Mouse (Mus musculus): ENCODE measurements at regions not wholly inside any gene's neighbourhood (a gene's known extent, or its start where the extent isn't known, plus 50 kb on each side); places are given as distances from the start of the nearest gene placed in this dataset.
A peak's percentile ranks its signal among the peaks of the same experiment; 100 is the strongest.
"Not testable (repeated sequence)": the region's sequence is repeated elsewhere in the genome, so short reads cannot be mapped to it uniquely, and the experiment has no call there.

DNA sequence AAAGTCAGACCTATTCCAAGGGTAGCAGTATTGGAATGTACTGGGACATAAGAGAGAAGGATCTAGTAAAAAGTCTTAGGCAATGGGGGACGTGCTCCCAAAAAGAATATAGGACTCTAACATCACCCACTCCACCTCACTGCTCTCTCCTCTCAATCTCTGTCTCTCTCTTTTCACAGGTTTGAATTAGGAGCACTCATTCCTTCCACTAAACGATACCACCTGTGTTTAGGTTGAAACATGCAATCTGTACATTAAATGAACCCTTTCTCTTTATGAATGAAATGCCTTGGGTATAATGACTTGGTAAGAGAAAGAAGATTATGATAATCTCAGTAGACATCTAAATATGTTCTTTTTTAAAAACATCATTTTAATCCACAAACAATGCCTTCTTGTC is 129.4 kb downstream of the Zpld1 start:
- no peak for DNase-seq

DNA sequence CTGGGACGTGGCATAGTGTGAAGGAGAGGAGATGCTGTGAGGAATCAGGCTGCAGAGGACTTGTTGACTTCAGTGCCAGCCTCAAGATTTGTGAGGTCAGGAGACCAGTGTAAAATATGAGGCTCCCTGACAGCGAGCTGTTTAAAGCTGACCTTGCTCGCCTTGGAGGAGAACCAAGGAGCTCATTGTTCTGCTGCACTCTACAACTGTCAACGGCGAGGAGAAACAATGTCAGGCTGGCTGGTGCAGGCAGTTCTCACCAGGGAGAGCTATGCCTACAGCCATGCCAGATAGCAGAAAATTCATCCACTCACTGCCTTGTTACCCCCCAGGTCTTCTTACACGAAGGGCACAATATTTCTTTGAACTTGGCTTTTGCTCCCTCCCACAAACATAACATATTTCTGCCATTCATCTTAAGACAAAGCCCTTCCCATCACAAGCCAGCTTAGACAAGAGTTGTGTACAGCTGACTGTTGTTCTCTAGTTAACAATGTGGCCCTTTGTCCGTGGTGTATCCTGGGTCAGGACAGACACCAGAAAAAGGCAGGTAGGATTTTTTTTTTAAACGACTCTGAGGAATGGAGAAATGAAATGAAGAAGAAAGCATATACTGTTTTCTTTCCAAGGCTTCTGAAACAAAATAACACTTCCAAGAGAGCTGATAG is 131.5 kb downstream of the Zpld1 start:
- DNase-seq: no peak

DNA sequence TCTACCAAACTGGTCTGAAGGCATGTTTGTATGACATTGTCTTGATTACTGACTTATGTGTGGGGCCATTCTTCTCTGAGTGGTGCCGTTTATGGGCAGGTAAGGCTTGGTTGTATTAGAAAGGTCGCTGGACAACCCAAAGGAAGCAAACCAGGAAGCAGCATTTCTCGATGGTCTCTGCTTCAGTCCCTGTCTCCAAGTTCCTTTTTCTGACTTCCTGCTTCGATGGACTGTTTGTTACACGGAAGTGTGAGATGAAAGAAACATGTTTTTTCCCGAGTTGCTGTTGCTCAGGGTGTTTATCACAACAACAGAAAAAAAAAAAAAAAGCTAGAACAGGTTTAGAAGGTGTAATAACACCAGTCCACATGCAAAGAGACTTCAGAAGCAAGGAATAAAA is 134.9 kb downstream of the Zpld1 start:
- DNase-seq: no peak

DNA sequence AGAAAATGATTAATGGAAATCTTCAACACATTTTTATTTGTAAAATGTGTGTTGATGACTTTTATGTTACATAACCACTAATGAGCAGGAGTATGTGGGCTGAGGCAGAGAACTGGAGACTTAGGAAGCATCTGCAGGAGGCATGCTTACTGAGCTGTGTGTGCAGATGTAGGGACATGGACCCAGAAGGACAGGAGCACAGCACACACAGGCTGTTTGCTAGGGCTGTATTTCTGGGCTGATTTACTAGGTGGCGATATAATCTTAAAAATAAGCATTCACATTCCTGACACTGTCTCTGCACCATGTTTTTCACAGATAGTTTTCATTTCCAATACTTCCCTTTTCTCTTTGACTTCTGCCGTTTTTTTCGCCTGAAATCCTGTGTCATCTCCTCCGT is 146.1 kb downstream of the Zpld1 start:
- DNase-seq: peak; percentile 31

DNA sequence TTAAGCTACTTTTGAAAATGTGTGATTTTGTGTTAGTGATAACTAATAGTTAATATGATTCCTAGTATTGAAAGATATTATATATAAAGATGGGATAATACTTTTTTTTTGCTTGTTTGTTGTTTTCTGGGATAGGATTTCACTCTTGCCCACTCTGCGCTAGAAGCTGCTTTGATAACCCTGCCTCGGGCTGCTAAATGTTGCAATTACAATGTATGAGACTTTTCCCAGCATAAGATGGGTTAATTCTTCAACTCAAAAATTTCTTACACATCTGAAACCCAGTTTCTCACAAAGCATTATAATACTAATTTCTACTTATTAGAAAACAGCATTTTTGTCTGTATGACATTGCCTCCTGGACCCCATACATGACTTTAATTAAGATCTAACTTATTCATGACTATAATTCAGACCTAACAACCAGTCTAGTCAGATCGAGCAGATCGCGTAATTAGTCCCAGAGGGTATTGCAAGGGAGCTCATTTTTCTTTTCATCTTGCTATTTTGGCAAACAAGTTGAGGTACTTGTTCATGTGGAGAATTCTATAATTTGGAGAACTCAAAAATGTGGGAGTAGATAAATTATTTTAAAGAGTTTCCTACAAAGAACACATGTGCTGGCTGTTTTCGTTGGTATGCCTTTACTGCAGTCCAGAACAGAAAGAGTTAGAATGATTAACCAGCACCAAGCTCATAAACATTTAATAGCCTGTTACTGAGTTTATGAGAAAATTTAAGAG is 155.2 kb downstream of the Zpld1 start:
- DNase-seq: no peak

DNA sequence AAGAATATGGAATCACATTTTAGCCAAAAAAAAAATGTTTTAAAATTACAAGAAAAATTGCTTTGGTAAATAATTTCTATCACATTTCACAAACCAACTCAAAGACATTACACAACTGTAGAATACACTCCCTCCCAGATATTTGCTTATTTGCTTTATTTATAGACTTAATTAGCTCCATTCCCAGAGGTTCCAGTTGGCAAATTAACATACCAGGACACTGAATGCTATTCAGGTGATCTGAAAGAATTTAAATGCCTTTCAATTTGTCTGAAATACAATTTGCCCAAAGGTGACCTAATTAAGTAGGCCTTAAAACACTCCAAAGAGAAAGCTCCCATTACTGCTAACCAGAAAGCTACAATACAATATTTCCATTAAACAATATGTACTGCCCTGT is 162.8 kb downstream of the Zpld1 start:
- DNase-seq: no peak

DNA sequence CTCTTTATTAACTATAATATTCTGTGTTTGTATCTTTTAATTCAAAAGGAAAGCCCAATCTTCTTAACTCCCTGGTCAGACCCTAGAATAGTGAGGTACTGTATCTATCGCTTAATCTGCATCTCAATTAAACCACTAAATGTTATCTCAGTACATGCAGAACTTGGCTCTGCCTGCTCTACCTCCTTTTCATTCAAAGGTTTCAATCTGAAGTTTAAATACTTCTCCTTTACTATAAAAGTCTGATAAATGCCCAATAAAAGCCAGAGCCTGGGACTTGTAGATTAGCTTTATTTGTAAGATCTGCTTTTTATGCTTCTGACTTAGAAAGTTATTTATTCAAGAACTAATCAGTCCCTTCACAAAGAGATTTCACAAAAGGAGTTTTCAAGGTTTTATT is 200.1 kb downstream of the Zpld1 start:
- DNase-seq: no peak

DNA sequence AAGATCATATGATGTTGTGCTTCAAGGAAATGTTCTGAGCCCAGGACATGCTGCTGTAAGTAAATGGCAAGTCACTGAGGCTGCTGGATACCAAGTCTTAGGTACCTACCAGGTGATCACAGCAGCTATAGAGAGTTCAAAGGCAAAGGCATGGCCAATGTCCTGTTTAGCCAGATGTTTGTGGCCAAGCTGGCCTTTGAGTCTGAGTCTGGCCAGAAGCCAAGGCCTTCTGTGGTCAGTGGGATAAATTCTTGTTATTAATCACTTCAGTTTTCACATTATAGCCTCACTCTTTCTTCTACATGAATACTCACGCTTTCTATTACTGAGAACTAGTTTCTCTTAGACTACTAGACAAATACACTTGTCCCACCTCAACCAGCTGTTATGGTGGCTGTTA is 210.3 kb downstream of the Zpld1 start:
- DNase-seq: no peak

DNA sequence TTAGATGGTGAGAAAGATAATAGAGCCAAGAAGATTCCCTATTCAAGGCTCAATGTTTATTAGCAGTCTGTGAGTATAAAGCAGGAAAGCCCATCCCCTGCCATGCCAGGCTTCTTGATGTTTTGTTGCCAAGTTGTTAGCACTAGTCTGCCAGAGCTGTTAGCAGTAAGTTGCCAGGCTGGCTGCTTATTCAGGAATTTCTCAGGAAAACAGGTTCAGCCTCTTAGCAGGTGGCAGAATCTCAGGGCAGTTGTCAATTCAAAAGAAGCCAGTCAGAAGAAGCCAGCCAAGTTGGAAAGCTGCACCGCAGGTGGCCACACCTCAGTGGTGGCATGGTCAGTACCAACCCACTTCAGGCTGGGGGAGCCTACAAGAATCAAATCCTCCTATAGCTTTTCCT is 221.6 kb downstream of the Zpld1 start:
- no peak for DNase-seq

DNA sequence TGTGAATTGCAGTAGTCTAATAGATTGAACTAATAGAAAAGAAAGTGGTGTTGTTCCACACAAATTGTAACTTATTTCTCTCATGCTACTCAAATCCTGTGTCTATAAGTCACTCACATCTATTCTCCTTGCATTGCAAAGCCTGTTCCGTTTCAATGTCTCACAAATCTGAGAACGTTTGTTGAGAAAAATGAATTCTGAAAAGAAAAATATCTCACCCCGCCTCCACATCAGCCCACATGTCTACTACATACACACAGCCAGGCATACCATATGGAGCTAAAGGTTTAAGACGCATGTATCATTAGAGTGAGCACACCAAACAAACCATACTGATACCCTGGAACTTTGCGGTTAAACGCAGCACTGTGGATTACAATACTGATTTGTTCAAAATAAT is 258.0 kb downstream of the Zpld1 start:
- no peak for DNase-seq

DNA sequence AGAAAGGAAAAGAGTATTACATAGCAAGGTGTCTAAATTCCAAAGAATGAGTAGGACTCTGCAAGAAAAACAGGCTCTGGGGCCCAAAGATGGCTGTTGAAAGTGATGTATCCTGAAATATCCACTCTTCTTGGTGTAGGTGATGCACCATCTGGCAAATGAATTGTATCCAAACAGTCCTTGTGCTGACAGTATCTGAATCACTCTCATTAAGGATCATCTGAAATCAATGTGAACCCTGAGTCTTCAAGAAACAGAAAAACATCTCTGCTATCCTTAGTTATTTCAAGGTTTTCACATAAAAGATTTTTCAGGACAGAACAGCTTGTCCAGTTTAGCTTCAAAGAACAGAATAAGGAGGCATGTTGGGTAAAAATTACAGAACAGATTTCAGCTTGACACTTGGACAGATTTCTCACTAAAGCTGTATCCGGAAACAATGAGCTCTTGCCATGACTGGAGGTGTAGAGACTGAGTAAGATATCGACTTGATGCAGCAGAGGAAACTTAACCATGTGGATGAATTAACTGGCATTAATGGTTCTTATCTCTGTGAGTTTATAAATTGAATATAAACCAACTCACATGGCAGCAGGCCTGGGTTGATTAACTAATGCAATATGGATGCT is 296.0 kb downstream of the Zpld1 start:
- DNase-seq: no peak

DNA sequence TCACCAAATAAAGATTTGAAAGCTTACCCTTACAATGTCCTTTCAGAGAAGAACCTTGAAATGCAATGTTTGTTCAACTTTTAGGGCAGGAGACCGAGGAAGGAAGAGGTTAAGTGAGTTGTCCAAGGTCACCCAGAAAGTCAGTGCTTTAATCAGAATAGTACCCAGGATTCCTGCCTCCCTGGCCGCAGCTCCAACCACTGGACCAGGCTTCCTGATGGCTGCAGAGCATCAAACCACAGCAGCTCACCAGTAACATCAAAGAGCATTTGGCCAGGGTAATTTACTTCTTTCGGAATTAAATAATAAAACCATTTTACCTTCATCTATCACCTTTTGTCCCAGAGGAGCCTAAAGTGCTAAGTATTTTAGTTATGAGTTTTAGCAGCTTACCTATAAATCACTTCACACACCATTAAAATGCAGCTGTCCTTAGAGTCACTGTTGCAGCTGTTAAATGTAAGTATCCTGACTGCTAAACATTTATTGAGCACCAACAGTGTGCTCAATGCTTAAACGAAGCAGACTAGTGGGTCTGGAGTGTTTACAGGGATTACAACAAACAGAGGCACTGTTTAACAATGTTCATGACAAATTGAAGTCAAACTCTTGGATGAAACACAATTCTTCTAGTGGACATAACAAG is 306.1 kb downstream of the Zpld1 start:
- no peak for DNase-seq

DNA sequence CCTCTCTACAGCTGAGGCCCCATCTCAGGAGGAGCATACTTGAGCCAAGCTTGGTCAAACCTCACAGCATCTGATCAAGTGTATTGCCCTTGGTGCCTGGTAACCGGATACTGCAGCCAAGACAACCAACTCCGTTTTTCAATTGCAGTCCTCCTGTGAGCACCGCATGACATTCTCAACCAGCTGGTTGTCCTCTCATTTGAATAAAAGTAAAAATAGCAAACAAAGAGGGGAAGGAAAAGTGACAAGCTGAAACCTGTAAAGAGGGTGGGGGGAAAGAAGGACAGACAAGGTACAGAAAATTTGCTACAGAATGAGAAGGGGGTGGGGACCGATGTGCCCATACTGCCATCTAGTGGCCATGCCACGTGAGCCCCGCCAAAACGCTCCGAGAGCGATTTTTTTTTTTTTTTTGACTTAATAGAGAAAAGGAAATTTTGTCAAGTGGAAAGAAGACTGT is 314.0 kb downstream of the Zpld1 start:
- DNase-seq: peak; percentile 22

DNA sequence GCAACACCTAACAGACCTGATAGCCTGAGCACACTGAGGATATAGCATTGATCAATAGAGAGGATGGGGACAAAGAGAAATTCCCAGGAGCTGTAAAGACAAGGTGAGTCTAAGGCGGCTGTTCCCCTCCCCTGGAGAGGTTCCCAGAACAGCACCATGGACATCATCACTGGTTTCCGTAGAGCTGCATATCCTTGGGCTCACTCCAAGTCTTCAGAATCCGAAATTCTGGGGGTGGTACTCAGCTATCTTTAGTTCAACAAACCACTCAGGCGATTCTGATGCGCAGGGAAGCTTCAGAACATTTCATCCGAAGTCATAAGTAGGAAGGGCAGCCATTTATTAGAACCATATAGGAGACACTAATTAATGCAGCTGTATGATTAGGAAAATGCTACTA is 327.4 kb downstream of the Zpld1 start:
- DNase-seq: no peak

DNA sequence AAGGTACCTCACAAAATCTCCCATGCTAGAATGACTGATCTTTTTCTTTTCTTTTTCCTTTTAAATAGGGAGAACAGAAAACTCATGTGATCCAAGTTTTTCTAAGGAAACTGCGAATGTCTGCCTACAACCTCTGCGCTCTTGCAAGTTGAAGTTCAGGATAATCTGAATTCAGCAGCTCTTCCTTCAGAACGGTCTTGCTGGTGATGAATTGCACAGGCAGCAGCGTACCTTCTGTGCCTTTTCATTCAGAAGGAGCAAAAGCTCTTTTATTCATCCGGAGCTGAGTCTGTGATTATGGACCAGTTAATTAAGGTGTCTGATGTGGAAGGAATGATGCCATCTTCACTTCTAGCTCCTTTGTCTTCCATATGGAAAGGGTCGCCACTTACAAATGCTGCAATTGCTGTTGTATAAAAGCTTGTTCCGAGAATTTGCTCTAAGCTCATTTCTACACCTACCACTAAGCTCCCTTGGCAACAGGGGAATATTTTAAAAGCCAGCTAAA is 353.9 kb downstream of the Zpld1 start:
- no peak for DNase-seq

DNA sequence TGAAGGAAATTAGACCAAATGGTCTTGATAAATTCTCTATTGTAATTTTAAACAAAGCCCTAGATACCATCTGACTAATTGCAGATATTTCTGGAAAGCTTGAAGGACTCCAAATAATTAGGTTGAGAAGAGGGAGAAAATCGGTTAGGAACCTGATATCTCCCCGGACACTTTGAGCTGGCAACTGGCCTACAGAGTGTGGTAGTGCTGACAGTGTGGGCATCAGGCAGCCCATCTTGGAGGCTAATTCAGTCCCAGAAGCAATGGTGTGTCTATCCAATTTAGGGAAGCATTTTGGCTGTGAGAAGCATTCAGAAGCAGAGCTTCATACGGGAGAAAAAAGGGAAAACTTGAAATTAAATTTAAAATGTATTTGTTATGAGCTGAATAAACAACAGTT is 369.5 kb downstream of the Zpld1 start:
- DNase-seq: no peak

DNA sequence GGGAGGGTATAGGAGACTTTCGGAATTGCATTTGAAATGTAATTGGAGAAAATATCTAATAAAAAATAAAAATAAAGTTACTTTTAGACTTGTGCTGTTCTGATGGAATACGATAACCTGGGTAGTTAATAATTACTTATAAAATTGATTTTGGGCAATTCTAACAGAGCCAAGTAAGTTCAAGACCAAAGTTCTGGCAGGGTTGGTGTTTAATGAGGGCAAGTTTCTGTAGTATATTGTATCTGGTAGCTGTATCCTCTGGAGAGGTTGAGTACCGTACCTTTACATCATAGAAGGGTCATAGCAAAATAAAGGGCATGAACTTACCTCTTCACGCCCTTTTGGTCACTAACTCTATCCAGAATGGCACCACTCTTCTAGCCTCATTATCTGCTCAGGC is 394.9 kb downstream of the Zpld1 start:
- no peak for DNase-seq

DNA sequence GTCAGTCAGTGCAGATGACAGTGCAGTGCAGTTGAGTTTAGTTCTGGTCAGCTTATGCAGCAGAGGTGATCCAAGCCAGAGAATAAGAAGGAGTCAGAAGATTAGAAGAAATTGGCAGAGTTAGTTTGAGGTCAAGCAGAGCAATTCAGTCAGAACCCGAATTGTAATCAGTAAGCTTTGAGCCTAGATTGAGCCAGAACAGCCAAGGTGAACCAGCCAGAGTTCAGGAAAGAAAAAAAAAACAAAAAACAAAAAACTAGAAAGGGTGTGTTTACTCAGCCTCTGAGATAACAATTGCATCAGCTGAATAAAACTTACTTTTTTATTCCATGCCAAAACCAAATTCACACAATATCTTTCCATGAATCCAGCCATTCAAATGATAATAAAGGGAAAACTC is 396.3 kb downstream of the Zpld1 start:
- DNase-seq: no peak

DNA sequence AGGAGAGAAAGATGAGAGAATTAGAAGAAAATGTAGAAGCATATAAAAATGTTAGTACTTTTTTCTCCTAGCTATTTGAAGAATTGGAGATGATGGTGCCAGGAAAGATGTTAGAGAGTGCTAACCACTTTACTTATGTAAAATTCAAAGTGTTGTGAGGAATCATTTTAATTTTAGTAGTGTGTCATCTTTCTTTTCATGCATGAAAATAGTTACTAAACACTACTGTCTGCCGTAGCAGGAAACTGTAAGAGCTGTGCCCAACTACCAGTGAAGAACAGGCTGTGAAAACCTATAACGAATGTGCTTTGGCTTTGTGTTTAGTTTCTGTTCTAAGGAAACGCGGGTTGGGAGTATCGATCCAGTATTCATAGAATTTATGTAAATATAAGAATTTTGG is 403.1 kb downstream of the Zpld1 start:
- DNase-seq: no peak

DNA sequence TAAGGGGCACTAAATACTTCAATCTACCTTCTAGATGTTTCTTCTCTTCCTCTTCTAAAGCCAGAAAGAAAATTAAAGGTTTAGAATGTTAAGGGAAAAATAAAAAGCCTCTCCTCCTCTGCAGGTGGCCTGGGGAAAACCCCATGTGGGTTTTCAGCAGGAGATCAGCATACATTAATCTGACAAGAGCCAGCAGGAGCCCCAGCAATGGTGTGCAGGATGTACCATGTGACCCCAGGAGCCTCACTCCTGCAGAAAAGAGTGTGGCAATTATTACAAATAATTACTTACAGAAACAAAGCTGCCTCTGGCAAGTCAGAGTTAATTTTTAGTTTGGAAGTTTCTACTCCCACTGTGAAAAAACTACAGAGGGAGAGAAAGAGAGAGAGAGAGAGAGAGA is 440.4 kb downstream of the Zpld1 start:
- no peak for DNase-seq

DNA sequence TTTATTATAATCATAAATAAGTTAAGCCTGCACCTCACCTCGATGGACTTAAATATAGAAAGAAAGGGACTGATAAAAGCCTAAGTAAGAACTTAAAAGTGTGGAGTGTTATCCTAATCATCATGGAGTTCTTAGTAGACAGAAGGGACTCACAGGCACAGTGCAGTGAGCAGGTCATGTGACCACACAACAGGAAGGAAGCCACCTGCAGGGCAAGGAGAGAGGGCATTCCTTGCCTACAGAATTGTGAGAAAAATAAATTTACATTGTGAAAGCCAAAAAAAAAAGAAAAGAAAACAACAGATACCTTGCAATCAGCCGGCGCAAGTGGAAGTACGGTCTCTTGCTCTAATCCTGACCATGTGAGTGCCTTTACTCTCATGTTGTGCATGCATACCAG is 454.8 kb downstream of the Zpld1 start:
- DNase-seq: not testable (repeated sequence)
